Mouse (Mus musculus) testis, adult 2 months (tissue): ENCODE data around the gene Nfkbia.

Source experiments
- CTCF ChIP-seq: fragments of 200-500 bp; IDR thresholded peaks from 2 replicates; pipeline ENCODE4 v1.5.1; 2012; ENCODE audit warnings: low read depth, mild to moderate bottlenecking, inconsistent platforms, low read length, moderate library complexity; ENCODE audit not compliant: control insufficient read depth, insufficient read depth, insufficient replicate concordance
- POLR2A ChIP-seq: fragments of 200-500 bp; IDR thresholded peaks from 2 replicates; pipeline ENCODE4 v1.6.1; 2012; ENCODE audit warnings: low read depth, mild to moderate bottlenecking, inconsistent platforms, low read length, moderate library complexity; ENCODE audit not compliant: control insufficient read depth

DNA sequence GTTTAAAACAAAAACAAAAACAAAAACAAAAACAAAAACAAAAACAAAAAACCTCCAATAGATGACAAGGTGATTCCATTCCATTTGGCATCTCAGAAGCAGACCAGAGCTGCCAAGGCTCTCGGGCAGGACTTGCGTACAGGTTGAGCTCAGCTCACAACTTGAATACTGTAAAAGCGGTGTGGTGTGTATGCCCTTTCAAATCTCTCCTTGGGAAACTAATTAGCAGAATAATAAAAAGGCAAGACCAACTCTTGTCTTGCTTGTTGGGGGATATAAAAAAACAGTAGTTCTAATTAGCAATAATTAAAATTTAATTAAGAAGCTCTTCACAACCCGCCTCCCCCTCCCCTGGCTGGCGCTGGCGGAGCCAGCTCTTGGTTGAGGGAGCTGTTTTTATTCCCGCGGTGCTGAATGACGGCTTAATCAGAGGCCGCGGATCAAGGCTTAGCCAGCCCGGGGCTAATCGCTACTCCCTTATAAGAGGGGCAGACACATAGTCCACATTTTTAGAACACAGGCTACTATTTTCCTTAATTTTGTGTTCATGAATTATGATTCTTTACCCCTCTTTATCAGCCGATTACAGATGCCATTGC is 44.2 kb upstream of the Nfkbia start:
- TF ChIP-seq POLR2A (no peak), CTCF (no peak)
